ENCODE assay signal across 7 mouse cellular contexts in genomic region chr19:36409280-36409860, GRCm38 (mm10).
DNase-seq lines count a peak whose midpoint lies in the region; ATAC-seq and TF ChIP-seq lines count a peak whose summit lies in the region.

No protein-coding gene starts in this region.

- peak overlapping the region; percentile 86 for H3K4me3 ChIP-seq in intestine, postnatal 0 days (ENCODE audit: low read depth, low read length)
- peak overlapping the region; percentile 76 for H3K4me3 ChIP-seq in midbrain, embryonic 12.5 days
- H3K4me3 ChIP-seq in small intestine, adult 2 months (ENCODE audit: low read depth, low read length): peak overlapping the region; percentile 95

- DNase-seq in adrenal gland, adult 2 months: peak; percentile 99
- peak; percentile 76 for DNase-seq in embryo, embryonic 11.5 days (ENCODE audit: low read depth, low spot score)
- peak; percentile 89 to 95 for DNase-seq in gastrocnemius, postnatal 4 days (ENCODE audit: low spot score in 2 of 2)
- peak; percentile 94 for DNase-seq in left cerebral cortex, postnatal 4 days

- WGBS in intestine, postnatal 0 days: under 1% methylated on average over 33 of the region's 53 CpGs
- under 1% methylated on average over 43 of the region's 53 CpGs for WGBS in midbrain, embryonic 12.5 days
- under 1% methylated on average over 53 of the region's 53 CpGs for WGBS in small intestine, adult 2 months

- TF ChIP-seq POLR2A in small intestine, adult 2 months (IDR thresholded peaks at IDR 0.05; ENCODE audit: low read depth, low read length): peak; percentile 45

- no peaks in the 10 kb centered on the region; the same call in 1 of the 2 replicates for H3K4me1 ChIP-seq in intestine, postnatal 0 days (replicated peaks; ENCODE audit: control insufficient read depth, insufficient read depth, low read length)
- peaks cover 6% of the 10 kb centered on the region; the same call in 1 of the 2 replicates for H3K4me1 ChIP-seq in midbrain, embryonic 12.5 days
- H3K4me1 ChIP-seq in small intestine, adult 2 months (ENCODE audit: control insufficient read depth, insufficient read depth, insufficient read length, low read length): no peaks in the 10 kb centered on the region

- intact Hi-C loops in left cerebral cortex, postnatal 4 days (cut with DNase I): no loop called here

- H3K9ac ChIP-seq in intestine, postnatal 0 days (ENCODE audit: low read depth, low read length): peak overlapping the region; percentile 91
- H3K9ac ChIP-seq in midbrain, embryonic 12.5 days (replicated peaks): peak overlapping the region; percentile 62

- H3K9me3 ChIP-seq in intestine, postnatal 0 days (ENCODE audit: control insufficient read depth): no peaks in the 10 kb centered on the region
- H3K9me3 ChIP-seq in midbrain, embryonic 12.5 days: no peaks in the 10 kb centered on the region

- H3K27me3 ChIP-seq in intestine, postnatal 0 days (replicated peaks; ENCODE audit: control insufficient read depth, insufficient read depth, low read length): no peaks in the 10 kb centered on the region; the same call in 1 of the 2 replicates
- H3K27me3 ChIP-seq in midbrain, embryonic 12.5 days: peaks cover 14% of the 10 kb centered on the region
- H3K27me3 ChIP-seq in small intestine, adult 2 months (ENCODE audit: control insufficient read depth, insufficient read depth, low read length): no peaks in the 10 kb centered on the region

- peak overlapping the region; percentile 95 for H3K27ac ChIP-seq in intestine, postnatal 0 days (ENCODE audit: low read depth, low read length)
- H3K27ac ChIP-seq in midbrain, embryonic 12.5 days (replicated peaks): no peak overlapping the region
- no peak overlapping the region for H3K27ac ChIP-seq in small intestine, adult 2 months (ENCODE audit: insufficient read depth, low read depth, low read length)

- no peaks in the 10 kb centered on the region; the same call in 1 of the 2 replicates for H3K36me3 ChIP-seq in intestine, postnatal 0 days (ENCODE audit: control insufficient read depth, insufficient read depth)
- H3K36me3 ChIP-seq in midbrain, embryonic 12.5 days: no peaks in the 10 kb centered on the region
- H3K36me3 ChIP-seq in small intestine, adult 2 months (ENCODE audit: control insufficient read depth, insufficient read depth, low read length): peaks cover 6% of the 10 kb centered on the region; the same call in 1 of the 2 replicates

- ATAC-seq in intestine, postnatal 0 days: peak; percentile 100
- ATAC-seq in midbrain, embryonic 12.5 days (ENCODE audit: low FRiP score, low read depth): peak; percentile 98

- TF ChIP-seq CTCF in intestine, postnatal 0 days (IDR thresholded peaks at IDR 0.05; ENCODE audit: low read depth): no peak
- no peak for TF ChIP-seq CTCF in small intestine, adult 2 months (IDR thresholded peaks at IDR 0.05; ENCODE audit: extremely low read depth, insufficient read length, insufficient replicate concordance, low read depth, low read length)

- peak overlapping the region; percentile 81 for H3K4me2 ChIP-seq in intestine, postnatal 0 days (replicated peaks; ENCODE audit: low read depth)
- H3K4me2 ChIP-seq in midbrain, embryonic 12.5 days (replicated peaks): peak overlapping the region; percentile 86
